Mouse (Mus musculus): ENCODE measurements at regions not wholly inside any gene's neighbourhood (a gene's known extent, or its start where the extent isn't known, plus 50 kb on each side); places are given as distances from the start of the nearest gene placed in this dataset.

GRCm38 (mm10) chr10:67747461-67747860, 165.0 kb downstream of the Zfp365 start:
- H3K9ac ChIP-seq (ENCODE audit: low read length) = no peak overlapping the region
- no peaks in the 10 kb centered on the region for H3K4me1 ChIP-seq (replicated peaks; ENCODE audit: control insufficient read depth, insufficient read depth, low read length)
- 72% methylated on average over 3 of the region's 3 CpGs for WGBS
- no peak overlapping the region for H3K4me2 ChIP-seq (ENCODE audit: low read depth, low read length, severe bottlenecking)
- ATAC-seq (replicated peaks; ENCODE audit: low FRiP score) (no peak), DNase-seq (ENCODE audit: low spot score) (no peak)
- H3K27me3 ChIP-seq (ENCODE audit: control insufficient read depth, insufficient read depth, low read length) = no peaks in the 10 kb centered on the region
- H3K36me3 ChIP-seq (ENCODE audit: control insufficient read depth, insufficient read depth, low read length) = no peaks in the 10 kb centered on the region
- no peak overlapping the region for H3K27ac ChIP-seq (ENCODE audit: low read depth, low read length)
- H3K9me3 ChIP-seq (ENCODE audit: control insufficient read depth, low read length) = no peaks in the 10 kb centered on the region
- no peak overlapping the region for H3K4me3 ChIP-seq (ENCODE audit: low read depth, low read length)

GRCm38 (mm10) chr10:67746140-67746539, 166.3 kb downstream of the Zfp365 start:
- Histone ChIP-seq H3K4me3 (ENCODE audit: low read depth, low read length) (no peak overlapping the region), H3K9me3 (ENCODE audit: control insufficient read depth, low read length) (no peaks in the 10 kb centered on the region), H3K27me3 (ENCODE audit: control insufficient read depth, insufficient read depth, low read length) (no peaks in the 10 kb centered on the region), H3K4me2 (ENCODE audit: low read depth, low read length, severe bottlenecking) (no peak overlapping the region), H3K27ac (ENCODE audit: low read depth, low read length) (no peak overlapping the region), H3K4me1 (replicated peaks; ENCODE audit: control insufficient read depth, insufficient read depth, low read length) (no peaks in the 10 kb centered on the region), H3K9ac (ENCODE audit: low read length) (no peak overlapping the region), H3K36me3 (ENCODE audit: control insufficient read depth, insufficient read depth, low read length) (no peaks in the 10 kb centered on the region)
- 88% methylated on average over 3 of the region's 3 CpGs for WGBS
- ATAC-seq (replicated peaks; ENCODE audit: low FRiP score) = no peak
- no peak for DNase-seq (ENCODE audit: low spot score)

GRCm38 (mm10) chr10:67743561-67743960, 168.9 kb downstream of the Zfp365 start:
- WGBS = 76% methylated on average over 9 of the region's 9 CpGs
- Histone ChIP-seq H3K4me3 (ENCODE audit: low read depth, low read length) (no peak overlapping the region), H3K27ac (ENCODE audit: low read depth, low read length) (no peak overlapping the region), H3K36me3 (ENCODE audit: control insufficient read depth, insufficient read depth, low read length) (no peaks in the 10 kb centered on the region), H3K9ac (ENCODE audit: low read length) (no peak overlapping the region), H3K4me1 (replicated peaks; ENCODE audit: control insufficient read depth, insufficient read depth, low read length) (no peaks in the 10 kb centered on the region), H3K9me3 (ENCODE audit: control insufficient read depth, low read length) (no peaks in the 10 kb centered on the region), H3K4me2 (ENCODE audit: low read depth, low read length, severe bottlenecking) (no peak overlapping the region), H3K27me3 (ENCODE audit: control insufficient read depth, insufficient read depth, low read length) (no peaks in the 10 kb centered on the region)
- ATAC-seq (replicated peaks; ENCODE audit: low FRiP score) = no peak
- no peak for DNase-seq (ENCODE audit: low spot score)

- Histone ChIP-seq H3K9me3 (ENCODE audit: control insufficient read depth, low read length) (no peaks in the 10 kb centered on the region), H3K27ac (ENCODE audit: low read depth, low read length) (no peak overlapping the region), H3K9ac (ENCODE audit: low read length) (no peak overlapping the region), H3K4me2 (ENCODE audit: low read depth, low read length, severe bottlenecking) (no peak overlapping the region), H3K36me3 (ENCODE audit: control insufficient read depth, insufficient read depth, low read length) (no peaks in the 10 kb centered on the region), H3K27me3 (ENCODE audit: control insufficient read depth, insufficient read depth, low read length) (no peaks in the 10 kb centered on the region), H3K4me1 (replicated peaks; ENCODE audit: control insufficient read depth, insufficient read depth, low read length) (no peaks in the 10 kb centered on the region), H3K4me3 (ENCODE audit: low read depth, low read length) (no peak overlapping the region)
- 89% methylated on average over 8 of the region's 8 CpGs for WGBS
- ATAC-seq (replicated peaks; ENCODE audit: low FRiP score) (no peak), DNase-seq (ENCODE audit: low spot score) (no peak)
Observed at GRCm38 (mm10) chr10:67742824-67743223, 169.6 kb downstream of the Zfp365 start.

GRCm38 (mm10) chr10:67742305-67742704, 170.2 kb downstream of the Zfp365 start:
- DNase-seq (ENCODE audit: low spot score) (no peak), ATAC-seq (replicated peaks; ENCODE audit: low FRiP score) (no peak)
- no peak overlapping the region for H3K27ac ChIP-seq (ENCODE audit: low read depth, low read length)
- no peak overlapping the region for H3K4me3 ChIP-seq (ENCODE audit: low read depth, low read length)
- no peaks in the 10 kb centered on the region for H3K36me3 ChIP-seq (ENCODE audit: control insufficient read depth, insufficient read depth, low read length)
- no peaks in the 10 kb centered on the region for H3K4me1 ChIP-seq (replicated peaks; ENCODE audit: control insufficient read depth, insufficient read depth, low read length)
- H3K9ac ChIP-seq (ENCODE audit: low read length) = no peak overlapping the region
- no peaks in the 10 kb centered on the region for H3K9me3 ChIP-seq (ENCODE audit: control insufficient read depth, low read length)
- no peak overlapping the region for H3K4me2 ChIP-seq (ENCODE audit: low read depth, low read length, severe bottlenecking)
- 86% methylated on average over 10 of the region's 10 CpGs for WGBS
- no peaks in the 10 kb centered on the region for H3K27me3 ChIP-seq (ENCODE audit: control insufficient read depth, insufficient read depth, low read length)

GRCm38 (mm10) chr10:67739199-67739598, 173.3 kb downstream of the Zfp365 start:
- no peaks in the 10 kb centered on the region for H3K27me3 ChIP-seq (ENCODE audit: control insufficient read depth, insufficient read depth, low read length)
- no peak overlapping the region for H3K9ac ChIP-seq (ENCODE audit: low read length)
- H3K4me1 ChIP-seq (replicated peaks; ENCODE audit: control insufficient read depth, insufficient read depth, low read length) = no peaks in the 10 kb centered on the region
- H3K4me3 ChIP-seq (ENCODE audit: low read depth, low read length) = no peak overlapping the region
- no peaks in the 10 kb centered on the region for H3K9me3 ChIP-seq (ENCODE audit: control insufficient read depth, low read length)
- H3K4me2 ChIP-seq (ENCODE audit: low read depth, low read length, severe bottlenecking) = no peak overlapping the region
- H3K36me3 ChIP-seq (ENCODE audit: control insufficient read depth, insufficient read depth, low read length) = no peaks in the 10 kb centered on the region
- WGBS = 49% methylated on average over 1 of the region's 1 CpGs
- no peak for ATAC-seq (replicated peaks; ENCODE audit: low FRiP score)
- no peak overlapping the region for H3K27ac ChIP-seq (ENCODE audit: low read depth, low read length)
- DNase-seq (ENCODE audit: low spot score) = no peak

- DNase-seq (ENCODE audit: low spot score) (no peak), ATAC-seq (replicated peaks; ENCODE audit: low FRiP score) (no peak)
- WGBS = 86% methylated on average over 10 of the region's 10 CpGs
- H3K36me3 ChIP-seq (ENCODE audit: control insufficient read depth, insufficient read depth, low read length) = no peaks in the 10 kb centered on the region
- no peaks in the 10 kb centered on the region for H3K9me3 ChIP-seq (ENCODE audit: control insufficient read depth, low read length)
- H3K4me3 ChIP-seq (ENCODE audit: low read depth, low read length) = no peak overlapping the region
- no peaks in the 10 kb centered on the region for H3K4me1 ChIP-seq (replicated peaks; ENCODE audit: control insufficient read depth, insufficient read depth, low read length)
- H3K4me2 ChIP-seq (ENCODE audit: low read depth, low read length, severe bottlenecking) = no peak overlapping the region
- no peak overlapping the region for H3K9ac ChIP-seq (ENCODE audit: low read length)
- no peak overlapping the region for H3K27ac ChIP-seq (ENCODE audit: low read depth, low read length)
- no peaks in the 10 kb centered on the region for H3K27me3 ChIP-seq (ENCODE audit: control insufficient read depth, insufficient read depth, low read length)
Observed at GRCm38 (mm10) chr10:67736636-67737035, 175.8 kb downstream of the Zfp365 start.

GRCm38 (mm10) chr10:67731577-67731976, 180.9 kb downstream of the Zfp365 start:
- Histone ChIP-seq H3K9ac (ENCODE audit: low read length) (no peak overlapping the region), H3K4me2 (ENCODE audit: low read depth, low read length, severe bottlenecking) (no peak overlapping the region), H3K4me1 (replicated peaks; ENCODE audit: control insufficient read depth, insufficient read depth, low read length) (no peaks in the 10 kb centered on the region), H3K9me3 (ENCODE audit: control insufficient read depth, low read length) (no peaks in the 10 kb centered on the region), H3K4me3 (ENCODE audit: low read depth, low read length) (no peak overlapping the region), H3K36me3 (ENCODE audit: control insufficient read depth, insufficient read depth, low read length) (no peaks in the 10 kb centered on the region), H3K27me3 (ENCODE audit: control insufficient read depth, insufficient read depth, low read length) (no peaks in the 10 kb centered on the region), H3K27ac (ENCODE audit: low read depth, low read length) (no peak overlapping the region)
- 84% methylated on average over 9 of the region's 9 CpGs for WGBS
- no peak for DNase-seq (ENCODE audit: low spot score)
- ATAC-seq (replicated peaks; ENCODE audit: low FRiP score) = no peak

- Histone ChIP-seq H3K27ac (ENCODE audit: low read depth, low read length) (no peak overlapping the region), H3K4me2 (ENCODE audit: low read depth, low read length, severe bottlenecking) (no peak overlapping the region), H3K4me1 (replicated peaks; ENCODE audit: control insufficient read depth, insufficient read depth, low read length) (no peaks in the 10 kb centered on the region), H3K9ac (ENCODE audit: low read length) (no peak overlapping the region), H3K9me3 (ENCODE audit: control insufficient read depth, low read length) (no peaks in the 10 kb centered on the region), H3K36me3 (ENCODE audit: control insufficient read depth, insufficient read depth, low read length) (no peaks in the 10 kb centered on the region), H3K4me3 (ENCODE audit: low read depth, low read length) (no peak overlapping the region), H3K27me3 (ENCODE audit: control insufficient read depth, insufficient read depth, low read length) (no peaks in the 10 kb centered on the region)
- WGBS = 55% methylated on average over 6 of the region's 6 CpGs
- peak; percentile 57 for DNase-seq (ENCODE audit: low spot score)
- ATAC-seq (replicated peaks; ENCODE audit: low FRiP score) = no peak
Observed at GRCm38 (mm10) chr10:67729271-67729670, 180.5 kb upstream of the Ado start.

Measured in forebrain, embryonic 11.5 days (tissue).